Mouse (Mus musculus) urinary bladder, adult 2 months (tissue): ENCODE results near the gene Astn2. TPM values are rescaled to one million over a fixed set of nuclear protein-coding genes. Genes with fewer than 3 reads are reported as not detected.

Experiments
- DNase-seq: peaks from one replicate; pipeline ENCODE4 v3.0.0; 2022; ENCODE audit warnings: low spot score
- polyA plus RNA-seq: library from polyadenylated mRNA; depleted of rRNA; stranded (reverse); fragments of >200 nt; gene quantifications from 2 replicates; pipeline ENCODE4 v1.2.3, GENCODE M21; 2012

The Astn2 gene
- polyA plus RNA-seq, 1 experiment: 2.1 TPM

GRCm38 (mm10) chr4:65969318-65969717 lies 435.1 kb downstream of the Astn2 start:
- no peak for DNase-seq

- DNase-seq: no peak
Measured at GRCm38 (mm10) chr4:65964604-65965003, 439.8 kb downstream of the Astn2 start.

GRCm38 (mm10) chr4:65959188-65959759 lies 445.1 kb downstream of the Astn2 start:
- DNase-seq: no peak

GRCm38 (mm10) chr4:65958369-65959187 lies 445.8 kb downstream of the Astn2 start:
- DNase-seq: no peak

GRCm38 (mm10) chr4:65951918-65952317 lies 452.5 kb downstream of the Astn2 start:
- DNase-seq: no peak

- no peak for DNase-seq
Measured at GRCm38 (mm10) chr4:65947141-65947649, 457.2 kb downstream of the Astn2 start.

GRCm38 (mm10) chr4:65946021-65946420 lies 458.4 kb downstream of the Astn2 start:
- DNase-seq: no peak

GRCm38 (mm10) chr4:65930901-65931300 lies 473.5 kb downstream of the Astn2 start:
- no peak for DNase-seq

GRCm38 (mm10) chr4:65920294-65920693 lies 484.1 kb downstream of the Astn2 start:
- no peak for DNase-seq

- no peak for DNase-seq
Measured at GRCm38 (mm10) chr4:65916027-65917008, 488.1 kb downstream of the Astn2 start.

- no peak for DNase-seq
Measured at GRCm38 (mm10) chr4:65912247-65912942, 492.0 kb downstream of the Astn2 start.

- DNase-seq: no peak
Measured at GRCm38 (mm10) chr4:65907660-65908059, 496.8 kb downstream of the Astn2 start.

- DNase-seq: no peak
Measured at GRCm38 (mm10) chr4:65904963-65905362, 499.4 kb downstream of the Astn2 start.

GRCm38 (mm10) chr4:65896092-65897027 lies 508.1 kb downstream of the Astn2 start:
- no peak for DNase-seq

GRCm38 (mm10) chr4:65888332-65888993 lies 515.9 kb downstream of the Astn2 start:
- no peak for DNase-seq

- DNase-seq: no peak
Measured at GRCm38 (mm10) chr4:65886862-65887261, 517.5 kb downstream of the Astn2 start.

GRCm38 (mm10) chr4:65885921-65886320 lies 518.5 kb downstream of the Astn2 start:
- no peak for DNase-seq

- no peak for DNase-seq
Measured at GRCm38 (mm10) chr4:65874236-65874781, 530.1 kb downstream of the Astn2 start.

- no peak for DNase-seq
Measured at GRCm38 (mm10) chr4:65864551-65864950, 539.9 kb downstream of the Astn2 start.
